Mouse (Mus musculus): ENCODE measurements at regions not wholly inside any gene's neighbourhood (a gene's known extent, or its start where the extent isn't known, plus 50 kb on each side); places are given as distances from the start of the nearest gene placed in this dataset.

DNA sequence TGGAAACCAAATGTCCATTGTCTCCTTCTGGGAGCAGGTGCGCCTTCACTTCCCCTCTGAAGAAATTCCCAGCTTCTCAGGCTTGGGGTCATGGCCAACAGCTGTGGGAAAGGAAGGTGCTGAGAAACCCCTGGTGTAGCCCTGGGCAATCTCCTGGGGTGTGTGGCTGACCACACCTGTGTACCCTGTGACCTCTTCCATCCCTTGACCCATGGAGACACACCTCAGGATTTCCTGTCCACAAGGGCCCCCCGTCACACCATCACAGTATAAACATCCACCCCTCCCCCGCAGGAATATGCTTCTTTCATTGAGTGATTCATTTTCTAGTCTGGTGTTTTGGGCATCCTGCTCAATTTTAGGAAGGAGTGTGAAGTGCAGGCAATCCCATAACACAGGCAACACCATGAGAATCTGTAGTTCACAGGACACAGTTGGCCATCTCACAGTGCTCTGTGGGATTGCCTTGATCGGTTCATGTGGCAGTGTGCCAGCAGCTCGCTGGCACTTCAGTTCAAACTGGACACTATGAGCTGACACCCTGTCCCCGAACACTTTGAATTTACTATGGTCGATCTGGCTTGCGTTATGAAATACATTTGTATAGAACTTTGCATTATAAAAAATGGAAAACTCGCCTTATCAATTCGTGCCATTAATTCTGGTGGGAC, 291.1 kb upstream of the Igfbp3 start:
- intact Hi-C loops (cut with DNase I) = no loop called here
- Histone ChIP-seq H3K27ac (no peak overlapping the region), H3K4me3 (no peak overlapping the region)
- no peak for DNase-seq (ENCODE audit: extremely low spot score in 1 of 2, low spot score in 2 of 2)
- no peak for TF ChIP-seq CTCF (IDR thresholded peaks at IDR 0.05)

DNA sequence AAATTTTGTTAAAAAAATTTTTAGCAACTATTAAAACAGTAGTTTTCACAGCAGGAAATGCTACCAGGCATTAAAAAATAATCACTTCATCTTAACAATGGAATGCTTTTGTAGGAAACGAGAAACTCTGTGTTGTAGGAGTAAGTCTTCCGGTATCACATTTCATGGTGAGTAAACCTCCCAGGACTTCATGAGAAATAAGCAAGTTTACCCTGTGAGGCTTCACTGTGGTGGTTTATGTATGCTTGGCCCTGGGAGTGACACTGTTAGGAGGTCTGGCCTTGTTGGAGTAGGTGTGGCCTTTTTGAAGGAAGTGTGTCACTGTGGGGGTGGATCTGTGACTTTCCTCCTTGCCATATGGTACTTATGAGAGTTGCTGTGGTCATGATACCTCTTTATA, 289.0 kb upstream of the Igfbp3 start:
- intact Hi-C loops (cut with DNase I) = no loop called here
- no peak for DNase-seq (ENCODE audit: extremely low spot score in 1 of 2, low spot score in 2 of 2)
- Histone ChIP-seq H3K4me3 (no peak overlapping the region), H3K27ac (no peak overlapping the region)
- TF ChIP-seq CTCF (IDR thresholded peaks at IDR 0.05) = no peak

DNA sequence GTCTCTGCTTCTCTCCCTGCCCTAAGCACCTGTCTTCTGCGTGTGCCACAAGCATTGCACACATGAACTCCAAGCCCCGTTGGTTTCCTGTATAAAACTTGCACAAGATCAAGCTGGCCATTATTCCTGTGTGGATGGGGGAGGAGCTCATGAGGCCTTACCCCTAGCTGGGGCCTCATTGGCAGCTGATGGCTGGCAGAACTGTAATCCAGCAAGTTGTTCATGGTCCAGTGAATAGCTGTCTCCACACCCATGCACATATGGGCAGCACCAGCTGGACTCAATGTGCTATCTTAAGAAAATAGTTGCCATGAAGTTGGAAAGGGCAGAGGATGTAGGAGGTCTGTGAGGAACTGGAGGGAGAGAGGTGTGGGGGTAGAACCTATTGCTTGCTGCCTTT, 288.3 kb upstream of the Igfbp3 start:
- intact Hi-C loops (cut with DNase I) = no loop called here
- Histone ChIP-seq H3K4me3 (no peak overlapping the region), H3K27ac (no peak overlapping the region)
- TF ChIP-seq CTCF (IDR thresholded peaks at IDR 0.05) = no peak
- DNase-seq (ENCODE audit: extremely low spot score in 1 of 2, low spot score in 2 of 2) = no peak

DNA sequence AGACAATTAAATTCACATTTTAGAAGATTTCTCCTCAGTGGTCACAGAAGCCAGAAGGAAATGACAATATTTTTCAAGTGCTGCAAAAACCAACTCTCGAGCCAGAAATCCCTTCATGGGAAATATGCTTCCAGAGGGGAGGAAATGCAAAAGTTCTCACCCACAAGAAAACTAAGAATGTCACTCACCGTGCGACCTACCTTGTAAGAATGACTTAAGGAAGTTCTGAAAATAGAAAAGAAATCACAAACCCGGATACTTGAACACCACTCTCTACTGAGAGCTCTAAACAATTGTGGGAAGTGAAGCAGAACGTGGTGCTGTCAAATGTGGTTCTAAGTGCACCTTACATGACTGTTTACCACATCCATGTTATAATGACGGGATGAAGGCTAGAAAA, 284.1 kb upstream of the Igfbp3 start:
- no peak for DNase-seq (ENCODE audit: extremely low spot score in 1 of 2, low spot score in 2 of 2)
- H3K4me3 ChIP-seq = no peak overlapping the region
- intact Hi-C loops (cut with DNase I) = no loop called here
- TF ChIP-seq CTCF (IDR thresholded peaks at IDR 0.05) = no peak
- no peak overlapping the region for H3K27ac ChIP-seq

DNA sequence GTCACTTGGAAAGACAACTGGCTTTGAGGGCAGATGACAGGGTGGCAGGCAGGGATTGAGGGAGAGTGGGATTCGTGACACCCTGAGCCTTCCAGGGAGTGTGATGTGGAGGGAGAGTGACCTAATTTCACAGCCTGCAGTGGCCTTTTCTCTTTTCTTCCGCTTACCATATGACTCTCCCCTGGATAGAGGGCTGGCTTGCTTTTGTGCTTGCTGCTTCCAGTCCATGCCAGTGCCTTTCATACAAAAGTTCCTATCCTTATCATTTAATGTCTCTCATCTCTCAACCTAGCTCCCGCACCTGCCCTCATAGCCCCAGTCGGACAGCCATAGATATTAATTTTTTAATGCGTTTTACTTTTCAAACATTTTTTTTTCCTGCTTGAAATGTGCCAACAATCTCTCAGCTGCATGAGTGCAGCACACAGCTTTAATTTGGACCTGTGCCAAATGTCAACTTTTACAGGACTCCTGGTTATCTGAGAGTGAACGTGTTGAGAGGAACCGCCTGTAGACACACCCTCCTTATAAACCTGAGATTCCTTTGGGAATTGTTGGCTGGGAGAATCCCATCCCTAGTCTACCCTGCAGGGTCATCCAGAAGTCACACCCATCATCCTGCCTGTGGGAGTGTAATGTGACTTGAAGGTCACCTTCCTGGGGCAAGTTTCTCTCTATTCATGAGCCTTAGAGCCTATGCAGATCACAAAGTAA, 260.3 kb upstream of the Igfbp3 start:
- DNase-seq (ENCODE audit: extremely low spot score in 1 of 2, low spot score in 2 of 2) = no peak
- no peak overlapping the region for H3K4me3 ChIP-seq
- intact Hi-C loops (cut with DNase I) = no loop called here
- no peak for TF ChIP-seq CTCF (IDR thresholded peaks at IDR 0.05)
- no peak overlapping the region for H3K27ac ChIP-seq

DNA sequence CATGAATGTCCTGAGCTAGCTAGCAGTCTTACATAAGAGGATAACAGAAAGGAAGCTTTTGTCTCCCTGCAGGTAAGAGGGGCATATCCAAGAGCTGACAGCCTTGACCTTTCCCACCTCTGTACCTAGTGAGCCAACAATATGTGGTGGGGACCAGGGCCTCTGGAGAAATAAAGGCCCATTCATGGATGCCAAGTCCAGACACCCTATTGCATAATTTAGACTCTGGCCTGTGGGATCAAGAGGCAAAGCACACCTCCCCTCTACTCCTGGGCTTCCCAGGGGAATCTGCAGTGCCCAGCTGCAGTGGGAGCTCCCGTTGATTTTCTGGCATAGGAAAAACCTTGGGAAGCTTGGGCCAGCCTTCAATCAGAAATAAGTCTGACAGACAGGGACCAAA, 251.8 kb upstream of the Igfbp3 start:
- Histone ChIP-seq H3K4me3 (no peak overlapping the region), H3K27ac (no peak overlapping the region)
- no peak for TF ChIP-seq CTCF (IDR thresholded peaks at IDR 0.05)
- intact Hi-C loops (cut with DNase I) = no loop called here
- DNase-seq (ENCODE audit: extremely low spot score in 1 of 2, low spot score in 2 of 2) = no peak

DNA sequence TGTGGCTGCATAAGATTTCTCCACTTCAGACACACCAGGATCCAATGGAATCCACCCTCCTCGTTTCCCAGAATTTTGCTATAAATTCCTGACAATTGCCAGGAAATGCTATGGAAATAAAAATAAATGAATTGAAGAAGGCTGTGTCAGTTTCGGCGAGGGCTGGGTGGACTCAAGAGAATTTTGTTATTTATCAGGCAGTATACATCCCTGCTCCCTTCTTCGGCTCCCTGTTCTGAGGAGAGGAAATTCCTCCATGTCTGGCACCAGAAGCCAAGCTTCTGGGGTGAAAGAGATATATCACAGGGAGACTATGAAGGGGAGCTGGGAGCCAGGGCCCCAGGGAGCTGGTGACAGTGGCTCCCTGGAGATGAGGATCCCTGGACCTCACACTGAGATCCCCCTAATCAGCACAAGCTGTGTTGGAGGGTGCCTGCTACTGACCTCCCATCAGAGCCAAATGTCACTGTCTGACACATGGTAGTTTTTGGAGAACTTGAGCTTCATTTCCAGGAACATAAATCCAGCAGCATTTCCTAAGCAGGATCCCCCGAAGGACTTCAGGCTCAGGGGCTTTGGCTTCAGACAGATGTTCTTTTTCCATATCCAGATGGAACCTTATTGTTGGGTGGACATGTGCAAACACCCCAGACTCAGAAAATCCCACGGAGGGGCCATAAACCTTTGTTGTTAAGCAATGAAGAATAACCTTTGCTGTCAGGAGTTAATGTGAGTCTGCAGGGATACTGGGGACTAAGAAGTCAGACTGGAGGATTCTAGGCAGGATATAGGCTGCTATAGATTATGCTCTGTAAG, 248.4 kb upstream of the Igfbp3 start:
- Histone ChIP-seq H3K27ac (no peak overlapping the region), H3K4me3 (no peak overlapping the region)
- TF ChIP-seq CTCF (IDR thresholded peaks at IDR 0.05) = no peak
- intact Hi-C loops (cut with DNase I) = no loop called here
- no peak for DNase-seq (ENCODE audit: extremely low spot score in 1 of 2, low spot score in 2 of 2)

DNA sequence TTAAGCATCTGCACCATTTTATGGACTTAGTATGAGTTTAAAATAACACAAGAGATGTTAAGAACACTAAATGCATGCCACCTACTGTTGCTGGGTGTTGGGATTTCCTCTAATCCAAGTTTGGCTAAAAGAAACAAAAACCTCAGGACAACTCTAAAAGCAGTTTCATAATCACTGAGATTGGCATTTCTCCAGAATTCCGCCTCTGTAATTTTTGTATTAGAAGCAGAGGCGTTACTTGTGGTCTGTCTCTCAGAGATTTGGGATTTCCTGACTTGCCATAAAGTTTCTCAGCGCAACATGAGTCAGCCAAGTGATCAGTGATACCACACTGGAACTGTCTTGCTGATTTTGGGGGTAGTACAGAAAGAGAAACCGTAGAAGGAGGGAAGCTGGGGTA, 238.0 kb upstream of the Igfbp3 start:
- no peak for DNase-seq (ENCODE audit: extremely low spot score in 1 of 2, low spot score in 2 of 2)
- no peak for TF ChIP-seq CTCF (IDR thresholded peaks at IDR 0.05)

DNA sequence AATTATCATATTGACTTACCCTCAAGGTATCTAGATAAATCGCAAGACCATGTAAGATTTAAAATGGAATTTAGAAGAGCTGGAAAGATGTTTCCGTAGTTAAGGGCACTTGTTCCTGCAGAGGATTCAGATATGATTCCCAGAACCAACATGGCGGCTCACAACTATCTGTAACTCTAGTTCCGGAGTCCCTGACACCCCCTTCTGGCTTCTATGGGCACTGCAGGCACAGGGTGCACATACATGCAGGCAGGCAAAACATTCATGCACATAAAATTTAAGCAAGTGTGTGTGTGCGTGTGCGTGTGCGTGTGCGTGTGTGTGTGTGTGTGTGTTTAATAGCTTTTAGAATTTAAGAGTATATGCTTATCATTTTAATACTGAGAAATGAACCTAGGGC, 230.8 kb upstream of the Igfbp3 start:
- no peak for TF ChIP-seq CTCF (IDR thresholded peaks at IDR 0.05)
- H3K27ac ChIP-seq = no peak overlapping the region
- intact Hi-C loops (cut with DNase I) = no loop called here
- H3K4me3 ChIP-seq = no peak overlapping the region
- no peak for DNase-seq (ENCODE audit: extremely low spot score in 1 of 2, low spot score in 2 of 2)

More for the DNA sequence above, 238.0 kb upstream of the Igfbp3 start:
- Histone ChIP-seq H3K4me3 (no peak overlapping the region), H3K27ac (no peak overlapping the region)
- intact Hi-C loops (cut with DNase I) = no loop called here

DNA sequence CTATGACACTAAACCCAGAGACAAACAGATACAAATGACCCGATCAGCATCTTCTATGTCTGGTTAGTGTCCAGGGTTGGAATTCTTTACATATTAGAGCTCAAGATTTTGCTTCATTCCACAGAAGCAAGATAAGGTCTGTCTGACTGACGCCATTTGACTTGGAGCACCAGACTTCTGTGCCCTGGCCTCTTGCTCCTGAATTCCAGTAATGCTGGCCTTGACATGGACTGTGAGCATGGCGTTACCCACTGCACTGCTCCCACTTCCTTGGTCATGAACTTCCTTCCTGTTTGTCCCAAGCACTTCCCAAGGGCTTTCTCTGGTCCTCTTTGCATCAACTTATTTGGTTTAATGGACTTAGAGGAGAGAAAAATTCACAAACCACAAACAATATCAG, 225.6 kb upstream of the Igfbp3 start:
- H3K27ac ChIP-seq = no peak overlapping the region
- H3K4me3 ChIP-seq = no peak overlapping the region
- intact Hi-C loops (cut with DNase I) = no loop called here
- DNase-seq (ENCODE audit: extremely low spot score in 1 of 2, low spot score in 2 of 2) = no peak
- no peak for TF ChIP-seq CTCF (IDR thresholded peaks at IDR 0.05)

DNA sequence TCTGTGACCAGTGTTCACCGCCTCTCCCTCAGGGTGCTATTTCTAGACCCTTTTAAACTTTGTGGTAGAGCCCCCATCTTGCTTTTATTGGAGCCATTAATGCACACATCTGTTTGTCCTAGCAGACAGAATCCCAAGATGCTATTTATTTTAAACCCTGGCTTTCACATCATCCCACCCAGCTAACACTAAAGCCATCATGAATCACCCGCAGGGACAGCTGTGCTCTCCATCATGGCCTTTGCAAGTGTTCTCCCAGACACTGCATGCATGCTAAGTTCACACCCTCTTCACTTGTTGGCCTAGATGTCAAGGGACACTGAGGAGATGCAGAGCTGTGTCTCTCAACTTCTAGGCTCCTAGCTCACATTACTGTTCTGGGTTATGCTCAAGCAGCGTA, 220.9 kb upstream of the Igfbp3 start:
- intact Hi-C loops (cut with DNase I) = no loop called here
- Histone ChIP-seq H3K4me3 (no peak overlapping the region), H3K27ac (no peak overlapping the region)
- no peak for DNase-seq (ENCODE audit: extremely low spot score in 1 of 2, low spot score in 2 of 2)
- TF ChIP-seq CTCF (IDR thresholded peaks at IDR 0.05) = no peak

DNA sequence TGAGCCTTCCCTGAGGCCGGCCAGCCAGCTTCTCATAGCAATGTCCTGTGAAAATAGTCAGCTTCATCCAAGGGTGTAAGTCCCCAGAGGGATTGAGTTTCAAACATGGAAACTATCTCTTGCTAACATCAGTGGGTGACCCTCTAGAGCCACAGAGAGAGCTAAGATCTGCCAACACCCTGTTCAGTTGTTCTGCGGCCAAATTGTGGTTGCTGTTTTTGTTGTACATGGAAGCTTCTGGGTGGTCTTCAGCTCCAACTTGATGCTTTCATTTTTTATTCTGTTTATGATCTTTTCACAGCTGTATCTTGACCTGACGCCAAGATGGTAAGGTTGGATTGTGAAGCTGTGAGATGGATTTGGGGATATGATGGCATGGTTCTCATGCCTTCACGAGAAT, 214.0 kb upstream of the Igfbp3 start:
- H3K27ac ChIP-seq = no peak overlapping the region
- no peak for TF ChIP-seq CTCF (IDR thresholded peaks at IDR 0.05)
- intact Hi-C loops (cut with DNase I) = no loop called here
- no peak overlapping the region for H3K4me3 ChIP-seq
- DNase-seq (ENCODE audit: extremely low spot score in 1 of 2, low spot score in 2 of 2) = no peak

Measured in left cerebral cortex, adult 2 months (tissue).